Mouse (Mus musculus): Measurements from ENCODE around the gene Rbp2.

The Rbp2 gene

DNA sequence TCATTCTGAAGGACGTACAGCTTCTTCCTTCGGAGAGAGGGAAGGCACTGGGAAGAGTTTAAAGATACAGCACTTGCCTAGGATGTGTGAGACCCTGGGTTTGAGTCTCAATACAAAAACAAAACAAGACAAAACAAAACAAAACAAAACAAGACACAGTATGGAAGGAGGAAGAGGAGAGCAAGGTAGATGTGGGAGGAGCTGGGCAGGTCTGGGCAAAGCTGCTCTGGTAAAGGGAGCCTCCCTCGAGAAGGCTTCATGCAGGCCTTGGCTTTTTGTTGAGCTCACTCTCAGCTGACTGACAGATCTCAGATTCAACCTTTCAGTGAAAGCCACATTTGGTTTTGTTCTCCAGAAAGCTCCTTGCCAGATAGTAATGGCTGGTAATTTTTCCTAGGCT is at the start of gene Rbp2:
Gene Rbp2, plus strand, starts transcription at position 301 of the 400 bp plus-strand sequence.
- in situ Hi-C loops (cut with MboI; ENCODE audit: low pct_unique_long_range_greater_than_20kb in 1 of 2, low sequenced_read_pairs in 2 of 2, unreplicated experiment in 1 of 2) = no loop called here

DNA sequence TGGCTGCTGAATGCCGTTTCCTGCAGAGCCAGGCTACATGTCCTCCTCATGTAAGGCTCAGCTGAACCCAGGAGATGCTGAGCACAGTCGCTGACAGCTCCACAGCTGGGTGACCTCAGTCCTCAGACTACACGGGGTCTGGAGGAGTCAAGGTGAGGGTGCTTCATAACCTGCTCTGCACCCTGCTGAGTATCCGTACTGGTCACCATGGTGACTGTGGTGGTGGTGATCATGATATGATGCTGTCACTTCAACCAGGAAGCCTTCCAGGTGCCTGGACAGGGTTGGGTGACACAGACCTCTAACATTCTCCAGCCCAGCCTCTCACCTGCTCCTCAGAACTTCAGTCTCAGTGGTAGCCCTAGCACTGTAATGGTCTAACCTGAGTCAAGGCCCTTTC is 48.1 kb upstream of the Rbp2 start:
- in situ Hi-C loops (cut with MboI; ENCODE audit: low pct_unique_long_range_greater_than_20kb in 1 of 2, low sequenced_read_pairs in 2 of 2, unreplicated experiment in 1 of 2) = no loop called here

DNA sequence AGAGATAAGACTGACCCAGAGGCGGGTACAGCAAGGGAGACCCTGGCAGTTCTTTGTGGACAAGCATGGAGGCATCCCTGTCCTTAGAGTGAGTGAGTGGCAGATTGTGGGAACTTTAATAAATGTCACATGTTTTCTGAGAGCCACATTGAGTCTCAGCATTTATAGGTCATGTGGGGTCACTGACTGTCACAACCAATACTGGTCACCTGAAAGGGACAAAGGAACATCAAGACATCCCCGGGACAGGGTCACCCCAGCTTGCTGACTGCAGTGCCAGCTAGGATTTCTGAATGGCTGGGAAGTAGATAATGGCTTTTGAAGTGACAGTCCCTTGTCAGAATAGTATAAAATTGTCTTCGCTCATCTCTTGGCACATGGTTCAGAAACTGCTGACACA is 46.8 kb upstream of the Rbp2 start:
- in situ Hi-C loops (cut with MboI; ENCODE audit: low pct_unique_long_range_greater_than_20kb in 1 of 2, low sequenced_read_pairs in 2 of 2, unreplicated experiment in 1 of 2) = no loop called here

DNA sequence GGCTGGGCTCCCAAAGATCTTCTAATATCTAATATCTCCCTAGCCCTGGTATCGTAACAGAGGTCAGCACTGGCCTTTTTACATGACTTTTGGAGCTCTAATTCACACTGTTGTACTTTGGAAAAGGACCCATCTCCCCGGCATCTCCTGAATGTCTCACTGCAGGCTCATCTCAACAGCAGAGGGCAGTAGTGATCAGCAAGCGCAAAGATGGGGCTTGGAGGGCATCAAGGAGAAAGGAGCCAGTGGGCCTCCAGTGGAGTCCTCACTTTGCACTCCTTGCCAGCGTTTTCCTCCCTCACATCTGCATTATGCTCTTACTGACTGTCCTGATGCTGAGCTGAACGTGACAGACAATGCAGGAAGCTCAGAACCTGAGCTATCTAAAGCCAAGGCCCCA is 43.3 kb upstream of the Rbp2 start:
- in situ Hi-C loops (cut with MboI; ENCODE audit: low pct_unique_long_range_greater_than_20kb in 1 of 2, low sequenced_read_pairs in 2 of 2, unreplicated experiment in 1 of 2) = loop anchor here in 1 of 2 experiments (10.0 kb wide), 1 partner anchor 92 kb away; no protein-coding TSS in a partner anchor

DNA sequence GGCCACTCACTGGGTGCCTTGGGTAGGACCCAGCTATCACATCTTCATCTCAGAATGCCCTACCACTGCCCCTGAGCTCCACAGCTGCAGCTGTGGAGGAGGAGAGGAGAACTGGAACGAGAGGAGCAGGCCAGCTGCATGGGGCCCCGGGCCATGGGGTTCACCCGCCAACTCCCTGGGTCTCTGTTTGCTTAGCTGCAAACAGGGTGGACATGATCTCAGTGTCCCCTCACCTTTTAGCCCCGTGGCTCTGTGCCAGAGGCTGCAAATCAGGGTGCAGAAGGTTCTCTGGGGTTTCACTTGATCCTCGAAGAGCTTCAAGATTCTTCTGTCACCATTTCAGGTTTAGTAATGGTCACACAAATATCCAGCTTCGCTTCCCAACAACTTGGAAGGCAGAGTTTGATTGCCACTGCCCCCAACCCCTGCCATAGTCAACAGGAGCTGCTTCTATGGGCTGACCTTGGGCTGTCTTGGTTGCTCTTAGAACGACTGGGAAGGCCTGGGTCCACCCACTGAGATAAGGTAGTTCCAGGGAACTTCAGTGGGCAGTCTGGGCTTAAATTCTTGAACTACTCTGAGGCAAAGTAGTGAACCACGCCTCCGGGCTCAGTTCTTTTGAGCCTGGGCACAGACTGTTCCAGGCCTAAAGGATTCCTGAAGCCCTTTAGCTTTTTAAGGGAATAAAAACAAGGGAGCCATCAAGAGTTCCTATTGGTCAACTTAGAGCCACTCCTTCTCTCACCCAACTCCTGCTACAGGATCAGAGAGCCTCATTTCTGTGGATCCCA is 40.4 kb upstream of the Rbp2 start:
- in situ Hi-C loops (cut with MboI; ENCODE audit: low pct_unique_long_range_greater_than_20kb in 1 of 2, low sequenced_read_pairs in 2 of 2, unreplicated experiment in 1 of 2) = loop anchor here in 1 of 2 experiments (10.0 kb wide), 1 partner anchor 89 kb away; no protein-coding TSS in a partner anchor

DNA sequence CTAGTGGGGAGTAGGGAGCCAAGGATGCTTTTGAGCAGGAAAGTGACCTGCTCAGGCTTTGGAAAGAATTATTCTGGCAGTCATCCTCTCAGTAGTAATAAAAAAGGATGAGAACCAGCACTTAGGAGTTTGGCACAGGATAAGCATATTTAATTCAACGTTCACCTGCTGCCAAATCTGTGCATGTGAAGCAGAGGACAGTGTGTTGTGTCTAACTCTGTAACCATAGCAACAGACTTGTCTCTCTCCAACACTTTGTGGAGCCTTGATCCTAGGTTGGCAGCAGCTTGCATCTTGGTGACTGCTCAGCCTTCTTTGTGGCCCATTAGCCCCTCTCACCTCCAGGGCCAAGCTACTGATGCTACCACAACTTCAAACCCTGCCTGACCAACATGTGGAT is 34.9 kb upstream of the Rbp2 start:
- in situ Hi-C loops (cut with MboI; ENCODE audit: low pct_unique_long_range_greater_than_20kb in 1 of 2, low sequenced_read_pairs in 2 of 2, unreplicated experiment in 1 of 2) = no loop called here

DNA sequence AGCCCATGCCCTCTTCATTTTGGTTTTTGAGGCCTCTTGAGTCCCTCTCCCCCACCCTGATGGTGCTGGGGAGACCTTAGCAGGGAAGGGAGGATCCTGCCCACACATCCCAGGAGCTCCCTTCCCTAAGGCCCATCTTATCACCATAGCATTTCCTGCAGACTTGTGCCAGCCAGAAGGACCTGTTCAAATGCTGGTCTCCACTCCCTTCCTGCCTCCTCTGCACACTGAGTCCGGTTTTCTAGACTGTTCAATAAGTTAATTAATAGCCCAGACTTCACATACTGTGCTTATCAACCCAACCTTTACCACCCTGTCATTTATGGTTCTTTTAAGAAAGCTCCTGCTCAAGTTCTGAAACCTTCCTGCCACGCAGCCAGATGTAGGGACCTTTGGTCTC is 19.2 kb upstream of the Rbp2 start:
- in situ Hi-C loops (cut with MboI; ENCODE audit: low pct_unique_long_range_greater_than_20kb in 1 of 2, low sequenced_read_pairs in 2 of 2, unreplicated experiment in 1 of 2) = no loop called here

DNA sequence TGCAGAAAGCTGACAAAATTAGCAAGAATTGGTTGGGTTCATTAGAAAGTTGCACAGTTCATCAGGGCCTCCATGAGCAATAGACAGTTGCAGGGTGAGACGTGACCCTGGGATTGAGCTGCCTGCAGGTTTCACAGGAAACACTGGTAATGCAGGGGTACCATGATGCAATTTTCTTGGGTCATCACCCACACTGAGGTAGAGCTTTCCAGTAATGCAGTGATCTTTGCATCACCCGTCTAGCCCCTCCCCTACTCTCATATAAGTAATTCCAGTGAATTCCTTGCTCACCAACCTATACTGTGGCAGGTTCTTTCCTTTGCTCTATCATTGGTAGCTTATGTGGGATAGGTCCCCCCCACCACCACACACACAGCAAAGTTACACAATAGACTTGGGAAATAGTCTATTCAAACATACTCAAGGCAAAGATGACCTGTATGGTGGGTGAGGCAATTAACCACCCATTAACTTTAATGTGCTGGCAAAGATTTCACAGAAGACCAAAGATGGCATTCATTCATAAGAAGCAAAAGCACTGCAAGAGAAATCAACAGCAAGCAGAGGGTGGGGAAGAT is 5.7 kb upstream of the Rbp2 start:
- in situ Hi-C loops (cut with MboI; ENCODE audit: low pct_unique_long_range_greater_than_20kb in 1 of 2, low sequenced_read_pairs in 2 of 2, unreplicated experiment in 1 of 2) = no loop called here

DNA sequence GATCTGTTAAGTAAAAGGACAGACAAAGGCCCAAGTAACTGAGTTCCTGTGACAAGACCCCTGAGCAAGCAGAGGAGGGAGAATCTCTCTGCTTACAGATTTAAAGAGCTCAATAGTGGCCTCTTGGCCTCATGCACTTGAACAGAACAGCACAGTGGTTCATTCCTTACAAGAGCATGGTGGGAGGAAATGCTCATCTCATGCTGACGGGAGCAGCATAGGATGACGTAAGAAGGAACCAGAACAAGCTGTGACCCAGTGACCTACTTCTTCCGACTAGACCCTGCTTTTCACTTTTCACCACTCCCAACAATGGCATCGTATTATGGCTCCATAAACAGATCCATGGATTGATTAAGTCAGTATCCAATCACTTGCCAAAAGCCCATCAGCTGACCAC is 3.7 kb upstream of the Rbp2 start:
- in situ Hi-C loops (cut with MboI; ENCODE audit: low pct_unique_long_range_greater_than_20kb in 1 of 2, low sequenced_read_pairs in 2 of 2, unreplicated experiment in 1 of 2) = no loop called here

DNA sequence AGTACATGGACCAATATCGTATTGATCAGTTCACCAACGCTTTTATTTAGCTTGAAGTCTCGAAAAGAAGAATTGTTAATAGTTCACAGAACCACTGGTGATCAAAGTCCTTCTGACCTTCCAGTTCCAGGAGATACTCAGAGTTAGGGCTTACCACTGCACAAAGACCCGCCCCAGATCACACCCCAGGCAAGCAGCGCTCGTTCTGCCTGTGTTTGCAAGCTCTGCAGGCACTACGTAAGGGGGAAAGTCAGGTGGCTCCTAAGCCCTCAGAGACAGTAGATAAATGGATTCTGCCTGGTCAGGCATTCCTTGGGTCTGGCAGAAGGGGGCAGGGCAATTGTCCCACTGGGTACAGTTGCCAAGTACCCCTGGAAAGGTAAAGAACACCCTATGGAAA is 895 bp upstream of the Rbp2 start:
- in situ Hi-C loops (cut with MboI; ENCODE audit: low pct_unique_long_range_greater_than_20kb in 1 of 2, low sequenced_read_pairs in 2 of 2, unreplicated experiment in 1 of 2) = no loop called here

DNA sequence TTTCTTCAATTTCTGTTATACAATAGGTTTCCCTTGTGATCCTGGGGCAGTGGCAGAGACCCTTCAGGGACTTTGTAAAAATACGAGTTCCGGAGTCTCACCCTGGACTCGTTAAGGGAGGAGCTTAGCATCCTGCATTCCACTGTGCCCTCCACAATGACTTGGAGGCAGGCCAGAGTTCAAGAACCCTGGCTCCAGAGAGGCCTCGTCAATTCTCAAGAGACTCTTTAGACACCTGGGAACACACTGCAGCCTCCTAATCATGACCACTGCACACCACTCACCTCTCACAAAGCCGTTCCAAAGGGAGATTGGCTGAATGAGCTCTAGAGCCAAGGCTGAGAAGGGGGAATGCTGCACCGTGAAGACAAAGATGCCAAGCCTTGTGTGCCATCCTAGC is 1.4 kb downstream of the Rbp2 start:
- in situ Hi-C loops (cut with MboI; ENCODE audit: low pct_unique_long_range_greater_than_20kb in 1 of 2, low sequenced_read_pairs in 2 of 2, unreplicated experiment in 1 of 2) = no loop called here

DNA sequence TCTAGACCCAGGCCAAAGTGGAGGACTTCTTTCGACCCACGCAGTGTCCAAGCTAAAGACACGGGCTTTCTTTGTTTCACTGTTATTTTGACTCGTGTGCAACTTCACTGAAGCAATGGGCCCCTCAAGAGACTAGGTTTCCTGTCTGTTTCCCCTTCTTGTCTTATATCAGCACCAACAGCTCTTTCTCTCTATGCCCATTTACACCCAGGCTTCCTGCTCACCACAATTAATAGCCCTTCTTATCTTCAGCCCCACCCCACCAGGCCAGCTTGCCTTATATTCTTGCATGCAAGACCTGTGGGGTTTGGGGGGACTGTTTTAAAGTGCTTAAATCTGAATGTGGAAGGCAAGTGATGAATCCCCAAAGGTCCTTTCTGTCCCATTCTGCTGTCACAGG is 3.6 kb downstream of the Rbp2 start:
- in situ Hi-C loops (cut with MboI; ENCODE audit: low pct_unique_long_range_greater_than_20kb in 1 of 2, low sequenced_read_pairs in 2 of 2, unreplicated experiment in 1 of 2) = no loop called here

DNA sequence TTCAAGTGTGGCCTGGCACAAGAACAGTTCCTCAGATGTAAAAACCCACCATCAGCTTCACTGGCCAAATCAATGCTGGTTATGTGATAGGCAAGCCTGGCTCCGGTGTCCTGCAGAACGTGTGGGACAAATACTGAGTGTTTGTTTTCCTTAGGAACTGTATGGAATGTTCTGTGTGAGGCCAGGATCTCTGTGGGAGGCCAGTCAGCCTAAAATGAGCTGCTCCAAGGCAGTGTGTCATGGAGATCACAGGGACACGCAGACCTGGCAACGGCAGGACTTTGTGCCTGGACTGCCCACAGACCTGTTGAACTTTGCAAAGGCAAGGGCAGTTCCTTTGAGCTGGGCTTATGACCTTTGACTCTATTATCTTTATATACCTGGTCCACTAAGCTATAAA is 4.2 kb downstream of the Rbp2 start:
- in situ Hi-C loops (cut with MboI; ENCODE audit: low pct_unique_long_range_greater_than_20kb in 1 of 2, low sequenced_read_pairs in 2 of 2, unreplicated experiment in 1 of 2) = no loop called here

DNA sequence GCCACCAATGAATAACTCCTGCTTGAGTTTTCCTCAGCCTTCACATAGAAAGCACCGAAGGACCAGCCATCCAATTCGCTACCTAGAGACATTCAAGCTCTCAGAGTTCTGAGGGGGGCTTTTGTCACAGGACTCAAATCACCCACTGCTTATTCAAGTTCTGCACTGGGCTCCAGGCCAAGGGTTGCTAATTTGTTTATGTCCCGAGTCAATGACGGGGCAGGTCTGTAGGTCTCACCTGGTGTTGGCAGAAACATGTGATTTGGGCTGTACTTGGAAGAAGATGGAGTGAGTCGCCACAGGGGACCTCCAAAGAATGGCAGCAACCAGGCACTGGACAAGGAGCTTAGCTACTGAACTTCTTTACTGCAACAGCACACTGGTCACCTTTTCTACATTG is 5.2 kb downstream of the Rbp2 start:
- in situ Hi-C loops (cut with MboI; ENCODE audit: low pct_unique_long_range_greater_than_20kb in 1 of 2, low sequenced_read_pairs in 2 of 2, unreplicated experiment in 1 of 2) = no loop called here

DNA sequence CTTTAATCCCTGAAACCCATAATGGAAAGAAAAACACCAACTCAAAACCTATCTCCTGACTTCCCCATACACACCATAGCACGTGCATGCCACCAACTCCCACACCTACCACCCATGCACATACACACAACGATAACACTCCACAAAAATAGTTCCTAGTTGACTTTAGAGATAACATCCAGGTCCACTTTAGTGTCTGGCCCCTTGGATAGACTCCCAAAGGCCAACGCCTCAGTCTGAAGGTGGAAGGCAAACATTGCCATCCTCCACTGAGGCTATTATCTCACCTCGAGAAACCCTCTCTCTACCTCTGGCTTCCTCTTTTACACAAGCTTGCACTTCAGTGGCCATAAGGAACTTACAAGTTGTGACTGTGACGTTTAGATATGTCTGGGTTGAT is 6.3 kb downstream of the Rbp2 start:
- in situ Hi-C loops (cut with MboI; ENCODE audit: low pct_unique_long_range_greater_than_20kb in 1 of 2, low sequenced_read_pairs in 2 of 2, unreplicated experiment in 1 of 2) = no loop called here

DNA sequence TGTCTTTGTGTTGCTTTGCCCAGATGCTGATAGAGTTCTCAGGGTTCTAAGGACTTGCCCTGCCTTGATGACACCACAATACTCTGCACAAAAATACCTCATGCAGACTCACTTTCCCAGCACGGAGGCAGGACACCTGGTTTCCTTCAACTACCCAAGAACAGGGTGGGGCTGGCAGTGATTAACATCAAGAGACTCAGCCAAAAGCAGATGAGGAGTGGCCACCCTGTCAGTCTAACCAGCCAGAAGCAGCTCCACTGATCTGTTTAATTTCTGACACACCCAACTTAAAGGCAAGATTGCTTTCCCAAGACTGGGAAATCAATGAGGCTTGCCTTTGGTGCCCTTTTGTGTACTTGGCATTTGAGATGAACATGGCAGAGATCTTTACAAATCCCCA is 6.9 kb downstream of the Rbp2 start:
- in situ Hi-C loops (cut with MboI; ENCODE audit: low pct_unique_long_range_greater_than_20kb in 1 of 2, low sequenced_read_pairs in 2 of 2, unreplicated experiment in 1 of 2) = no loop called here

DNA sequence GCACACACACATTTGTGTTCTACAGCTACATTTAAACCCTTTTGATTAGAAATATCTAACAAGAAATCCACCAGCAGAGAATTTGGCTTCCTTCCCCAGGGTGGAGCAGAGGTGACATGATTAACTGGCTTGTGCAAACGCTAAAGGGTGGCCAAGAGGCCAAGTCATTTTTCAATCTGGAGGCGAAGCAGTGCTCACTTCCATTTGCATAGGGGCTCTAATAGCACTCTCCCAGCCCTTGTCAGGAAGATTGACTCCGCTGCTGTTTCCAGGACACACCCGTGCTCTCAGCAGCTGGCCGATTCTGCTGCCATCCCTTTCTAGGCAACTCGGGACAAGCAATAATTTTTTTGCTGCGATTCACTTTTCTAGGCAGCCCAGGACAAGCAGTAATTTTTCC is 11.2 kb downstream of the Rbp2 start:
- in situ Hi-C loops (cut with MboI; ENCODE audit: low pct_unique_long_range_greater_than_20kb in 1 of 2, low sequenced_read_pairs in 2 of 2, unreplicated experiment in 1 of 2) = no loop called here

DNA sequence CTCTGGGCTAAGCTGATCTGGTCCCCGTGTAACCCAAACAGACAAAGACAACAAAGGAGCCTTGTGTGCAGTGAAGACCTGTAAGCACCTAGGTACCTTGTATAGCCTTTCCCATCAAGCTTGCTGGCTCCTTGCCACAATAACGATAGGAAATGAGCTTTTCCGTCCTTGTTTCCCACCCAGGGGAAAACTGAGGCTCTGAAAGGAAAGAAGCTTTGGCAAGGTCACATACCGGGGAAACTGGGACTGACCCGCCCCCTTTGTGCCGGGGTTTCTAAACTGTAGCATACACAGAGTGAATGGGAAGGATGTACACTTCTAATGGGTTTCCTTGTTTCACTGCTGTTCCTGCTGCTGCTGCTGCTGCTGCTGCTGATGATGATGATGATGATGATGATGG is 12.1 kb downstream of the Rbp2 start:
- in situ Hi-C loops (cut with MboI; ENCODE audit: low pct_unique_long_range_greater_than_20kb in 1 of 2, low sequenced_read_pairs in 2 of 2, unreplicated experiment in 1 of 2) = no loop called here

DNA sequence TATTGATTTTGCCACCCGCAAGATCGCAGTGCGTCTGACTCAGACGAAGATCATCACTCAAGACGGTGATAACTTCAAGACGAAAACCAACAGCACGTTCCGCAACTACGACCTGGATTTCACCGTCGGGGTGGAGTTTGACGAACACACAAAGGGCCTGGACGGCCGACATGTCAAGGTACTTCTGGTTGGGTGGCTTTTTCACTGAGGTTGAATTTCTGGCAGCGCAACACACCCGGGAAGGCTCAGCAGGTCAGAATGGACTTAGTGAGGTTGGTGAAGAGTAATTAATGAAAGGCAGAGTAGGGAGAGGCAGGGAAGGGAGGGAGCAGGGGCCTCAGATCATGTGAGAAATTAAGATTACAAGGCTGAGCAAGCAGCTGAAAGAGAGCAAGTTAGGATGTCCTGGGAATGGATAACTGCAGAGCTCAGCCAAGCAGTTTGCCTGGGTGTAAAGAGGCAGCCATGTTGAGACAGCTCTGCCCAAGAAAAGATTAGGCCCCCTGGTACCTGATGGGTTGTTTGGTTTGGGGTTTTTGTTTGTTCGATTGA is 12.9 kb downstream of the Rbp2 start:
- in situ Hi-C loops (cut with MboI; ENCODE audit: low pct_unique_long_range_greater_than_20kb in 1 of 2, low sequenced_read_pairs in 2 of 2, unreplicated experiment in 1 of 2) = no loop called here

DNA sequence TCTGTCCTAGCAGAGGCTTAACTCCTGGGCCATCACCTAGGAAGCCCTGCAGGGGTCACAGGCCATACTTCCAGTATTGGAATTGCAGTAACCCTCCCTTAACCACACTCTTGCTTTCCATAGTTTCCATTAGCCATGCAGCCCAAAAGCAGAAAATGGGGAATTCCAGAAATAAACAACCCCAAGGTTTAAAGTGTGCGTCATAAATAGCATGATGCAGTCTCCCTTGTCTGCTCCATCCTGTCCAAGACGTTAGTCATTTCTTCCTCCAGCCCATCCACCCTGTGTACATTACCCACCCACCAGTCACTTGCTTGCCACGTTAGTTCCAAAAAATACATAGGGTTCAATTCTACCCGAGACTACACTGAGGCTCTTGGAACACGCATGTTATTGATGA is 13.7 kb downstream of the Rbp2 start:
- in situ Hi-C loops (cut with MboI; ENCODE audit: low pct_unique_long_range_greater_than_20kb in 1 of 2, low sequenced_read_pairs in 2 of 2, unreplicated experiment in 1 of 2) = no loop called here
